Mouse (Mus musculus): ENCODE measurements at regions not wholly inside any gene's neighbourhood (a gene's known extent, or its start where the extent isn't known, plus 50 kb on each side); places are given as distances from the start of the nearest gene placed in this dataset.

- Histone ChIP-seq H3K36me3 (no peaks in the 10 kb centered on the region), H3K27ac (ENCODE audit: poor library complexity, severe bottlenecking) (no peak overlapping the region), H3K4me1 (replicated peaks) (0 out of 2 replicates have a peak, but pooled peaks cover 3% of the 10 kb centered on the region), H3K9me3 (replicated peaks) (peaks cover 10% of the 10 kb centered on the region; the same call in 1 of the 2 replicates), H3K4me2 (no peak overlapping the region), H3K9ac (no peak overlapping the region), H3K4me3 (no peak overlapping the region), H3K27me3 (replicated peaks) (no peaks in the 10 kb centered on the region)
- 81% methylated on average over 2 of the region's 2 CpGs for WGBS
- no peak for ATAC-seq (ENCODE audit: insufficient number of reproducible peaks, low FRiP score)
These were observed 173.2 kb downstream of the Kdr start for GRCm38 (mm10) chr5:75805011-75805410.

DNA sequence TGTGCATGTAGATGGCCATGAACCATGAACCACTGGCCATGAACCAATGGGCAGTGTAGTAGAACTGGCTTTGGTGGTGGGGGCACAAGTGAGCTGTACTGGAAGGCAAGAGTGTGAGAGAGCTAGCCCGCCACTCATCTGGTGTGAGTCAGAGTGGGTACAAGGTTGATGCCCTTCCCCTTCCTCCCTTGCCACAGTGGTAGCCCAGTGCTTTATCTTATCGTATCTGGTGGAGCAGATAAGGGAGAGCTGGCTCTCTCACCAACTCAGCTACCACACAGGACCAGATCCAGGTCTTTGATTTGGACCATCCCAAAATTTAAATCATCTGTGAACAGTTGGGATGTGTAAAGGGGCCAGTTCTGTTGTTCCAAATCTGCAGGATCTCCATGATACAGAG lies 173.9 kb downstream of the Kdr start:
- H3K4me3 ChIP-seq = no peak overlapping the region
- WGBS = 60% methylated on average over 2 of the region's 2 CpGs
- H3K9ac ChIP-seq = no peak overlapping the region
- no peak for ATAC-seq (ENCODE audit: insufficient number of reproducible peaks, low FRiP score)
- H3K4me1 ChIP-seq (replicated peaks) = 0 out of 2 replicates have a peak, but pooled peaks cover 7% of the 10 kb centered on the region
- H3K27ac ChIP-seq (ENCODE audit: poor library complexity, severe bottlenecking) = no peak overlapping the region
- peaks cover 10% of the 10 kb centered on the region; the same call in 1 of the 2 replicates for H3K9me3 ChIP-seq (replicated peaks)
- H3K36me3 ChIP-seq = no peaks in the 10 kb centered on the region
- no peaks in the 10 kb centered on the region for H3K27me3 ChIP-seq (replicated peaks)
- no peak overlapping the region for H3K4me2 ChIP-seq

- Histone ChIP-seq H3K9ac (no peak overlapping the region), H3K4me2 (no peak overlapping the region), H3K27me3 (replicated peaks) (no peaks in the 10 kb centered on the region), H3K36me3 (no peaks in the 10 kb centered on the region), H3K9me3 (replicated peaks) (peaks cover 10% of the 10 kb centered on the region; the same call in 1 of the 2 replicates), H3K27ac (ENCODE audit: poor library complexity, severe bottlenecking) (no peak overlapping the region), H3K4me1 (replicated peaks) (0 out of 2 replicates have a peak, but pooled peaks cover 7% of the 10 kb centered on the region), H3K4me3 (no peak overlapping the region)
- WGBS = 91% methylated on average over 2 of the region's 2 CpGs
- ATAC-seq (ENCODE audit: insufficient number of reproducible peaks, low FRiP score) = no peak
These were observed 175.2 kb downstream of the Kdr start for GRCm38 (mm10) chr5:75803012-75803411.

- Histone ChIP-seq H3K27me3 (replicated peaks) (no peaks in the 10 kb centered on the region), H3K36me3 (no peaks in the 10 kb centered on the region), H3K4me2 (no peak overlapping the region), H3K27ac (ENCODE audit: poor library complexity, severe bottlenecking) (no peak overlapping the region), H3K9ac (no peak overlapping the region), H3K9me3 (replicated peaks) (peaks cover 7% of the 10 kb centered on the region; the same call in 1 of the 2 replicates), H3K4me1 (replicated peaks) (0 out of 2 replicates have a peak, but pooled peaks cover 7% of the 10 kb centered on the region), H3K4me3 (no peak overlapping the region)
- WGBS = 52% methylated on average over 18 of the region's 18 CpGs
- no peak for ATAC-seq (ENCODE audit: insufficient number of reproducible peaks, low FRiP score)
These were observed 177.9 kb downstream of the Kdr start for GRCm38 (mm10) chr5:75800040-75800989.

- 76% methylated on average over 4 of the region's 4 CpGs for WGBS
These were observed 178.6 kb downstream of the Kdr start for GRCm38 (mm10) chr5:75799627-75800026.

DNA sequence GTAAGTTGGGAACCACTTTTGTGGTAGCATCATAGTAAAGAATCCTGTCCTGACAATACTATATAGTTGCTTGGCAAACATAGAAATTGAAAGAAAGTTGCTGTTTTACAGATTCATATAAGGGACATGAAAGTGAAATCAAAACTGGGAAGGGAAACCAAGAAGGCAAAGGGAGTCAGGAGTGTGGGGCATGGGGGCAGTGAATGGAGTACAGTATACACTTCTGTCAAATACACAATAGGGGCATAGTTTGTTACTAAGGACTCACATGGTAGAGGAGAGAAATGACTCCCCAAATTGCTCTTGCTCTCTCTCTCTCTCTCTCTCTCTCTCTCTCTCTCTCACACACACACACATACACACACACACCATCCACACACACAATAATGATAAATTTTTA lies 185.1 kb downstream of the Kdr start:
- ATAC-seq (ENCODE audit: insufficient number of reproducible peaks, low FRiP score) = no peak
- Histone ChIP-seq H3K36me3 (no peaks in the 10 kb centered on the region), H3K27me3 (replicated peaks) (0 out of 2 replicates have a peak, but pooled peaks cover 4% of the 10 kb centered on the region), H3K4me2 (no peak overlapping the region), H3K4me1 (replicated peaks) (no peaks in the 10 kb centered on the region), H3K9me3 (replicated peaks) (no peaks in the 10 kb centered on the region), H3K9ac (no peak overlapping the region), H3K27ac (ENCODE audit: poor library complexity, severe bottlenecking) (no peak overlapping the region), H3K4me3 (no peak overlapping the region)

More at GRCm38 (mm10) chr5:75799627-75800026, 178.6 kb downstream of the Kdr start:
- Histone ChIP-seq H3K27me3 (replicated peaks) (no peaks in the 10 kb centered on the region), H3K36me3 (no peaks in the 10 kb centered on the region), H3K4me2 (no peak overlapping the region), H3K27ac (ENCODE audit: poor library complexity, severe bottlenecking) (no peak overlapping the region), H3K9ac (no peak overlapping the region), H3K9me3 (replicated peaks) (peaks cover under 1% of the 10 kb centered on the region; the same call in 1 of the 2 replicates), H3K4me1 (replicated peaks) (0 out of 2 replicates have a peak, but pooled peaks cover 7% of the 10 kb centered on the region), H3K4me3 (no peak overlapping the region)
- ATAC-seq (ENCODE audit: insufficient number of reproducible peaks, low FRiP score) = no peak

GRCm38 (mm10) chr5:75791738-75792137 lies 186.5 kb downstream of the Kdr start:
- ATAC-seq (ENCODE audit: insufficient number of reproducible peaks, low FRiP score) = no peak
- no peak overlapping the region for H3K4me3 ChIP-seq
- H3K27me3 ChIP-seq (replicated peaks) = 0 out of 2 replicates have a peak, but pooled peaks cover 4% of the 10 kb centered on the region
- no peaks in the 10 kb centered on the region for H3K4me1 ChIP-seq (replicated peaks)
- no peak overlapping the region for H3K27ac ChIP-seq (ENCODE audit: poor library complexity, severe bottlenecking)
- H3K9me3 ChIP-seq (replicated peaks) = no peaks in the 10 kb centered on the region
- WGBS = 84% methylated on average over 8 of the region's 8 CpGs
- no peak overlapping the region for H3K4me2 ChIP-seq
- H3K9ac ChIP-seq = no peak overlapping the region
- H3K36me3 ChIP-seq = no peaks in the 10 kb centered on the region

- Histone ChIP-seq H3K4me3 (no peak overlapping the region), H3K27me3 (replicated peaks) (0 out of 2 replicates have a peak, but pooled peaks cover 4% of the 10 kb centered on the region), H3K27ac (ENCODE audit: poor library complexity, severe bottlenecking) (no peak overlapping the region), H3K4me1 (replicated peaks) (no peaks in the 10 kb centered on the region), H3K9ac (no peak overlapping the region), H3K9me3 (replicated peaks) (no peaks in the 10 kb centered on the region), H3K36me3 (no peaks in the 10 kb centered on the region), H3K4me2 (no peak overlapping the region)
- 64% methylated on average over 3 of the region's 3 CpGs for WGBS
- ATAC-seq (ENCODE audit: insufficient number of reproducible peaks, low FRiP score) = no peak
These were observed 190.2 kb downstream of the Kdr start for GRCm38 (mm10) chr5:75788087-75788486.

DNA sequence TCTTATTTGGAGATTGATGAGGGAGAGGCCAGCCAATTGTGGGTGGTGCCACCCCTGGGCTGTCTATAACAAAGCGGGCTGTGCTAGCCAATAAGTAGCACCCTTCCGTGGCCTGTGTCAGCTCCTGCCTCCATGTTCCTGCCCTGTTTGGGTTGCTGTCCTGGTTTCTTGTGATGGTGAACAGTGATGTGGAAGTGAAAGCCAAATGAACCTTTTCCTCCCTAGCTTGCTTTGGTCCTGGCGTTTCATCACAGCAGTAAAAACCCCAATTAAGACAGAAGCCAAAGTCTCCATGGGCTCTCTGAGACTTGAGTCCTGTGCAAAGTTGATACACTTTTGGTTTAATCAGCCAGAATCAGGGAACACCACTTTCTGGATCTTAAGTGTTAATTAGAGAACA lies 192.1 kb downstream of the Kdr start:
- no peak for ATAC-seq (ENCODE audit: insufficient number of reproducible peaks, low FRiP score)
- Histone ChIP-seq H3K4me3 (no peak overlapping the region), H3K27me3 (replicated peaks) (no peaks in the 10 kb centered on the region), H3K4me1 (replicated peaks) (no peaks in the 10 kb centered on the region), H3K4me2 (no peak overlapping the region), H3K9me3 (replicated peaks) (no peaks in the 10 kb centered on the region), H3K36me3 (no peaks in the 10 kb centered on the region), H3K27ac (ENCODE audit: poor library complexity, severe bottlenecking) (no peak overlapping the region), H3K9ac (no peak overlapping the region)
- WGBS = 81% methylated on average over 3 of the region's 3 CpGs

GRCm38 (mm10) chr5:75784998-75785593 lies 193.2 kb downstream of the Kdr start:
- no peak overlapping the region for H3K4me3 ChIP-seq
- H3K36me3 ChIP-seq = no peaks in the 10 kb centered on the region
- H3K4me2 ChIP-seq = no peak overlapping the region
- no peak for ATAC-seq (ENCODE audit: insufficient number of reproducible peaks, low FRiP score)
- H3K4me1 ChIP-seq (replicated peaks) = no peaks in the 10 kb centered on the region
- H3K9me3 ChIP-seq (replicated peaks) = no peaks in the 10 kb centered on the region
- H3K27me3 ChIP-seq (replicated peaks) = no peaks in the 10 kb centered on the region
- H3K9ac ChIP-seq = no peak overlapping the region
- no peak overlapping the region for H3K27ac ChIP-seq (ENCODE audit: poor library complexity, severe bottlenecking)
- WGBS = 70% methylated on average over 8 of the region's 8 CpGs

DNA sequence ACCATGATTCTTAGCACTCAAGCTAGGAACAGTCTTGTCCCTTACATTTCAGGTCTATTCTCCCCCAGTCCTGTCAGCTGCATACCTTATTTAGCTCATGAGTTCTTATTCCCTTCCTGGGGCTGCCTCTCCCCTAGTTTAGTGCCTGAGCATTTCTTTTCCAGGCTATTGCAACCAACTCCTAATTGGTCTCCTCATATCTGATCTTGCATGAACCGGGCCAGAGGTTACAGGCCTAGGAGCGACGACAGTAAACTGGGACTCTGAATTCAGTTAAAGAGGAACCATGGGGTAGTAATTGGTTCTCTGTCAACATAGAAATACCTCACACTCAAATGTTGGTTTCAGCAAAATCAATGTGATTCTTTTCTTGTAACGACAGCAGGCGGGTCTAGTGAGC lies 195.9 kb downstream of the Kit start:
- H3K4me1 ChIP-seq (replicated peaks) = peaks cover 5% of the 10 kb centered on the region; the same call in 1 of the 2 replicates
- no peak for ATAC-seq (ENCODE audit: insufficient number of reproducible peaks, low FRiP score)
- H3K27me3 ChIP-seq (replicated peaks) = no peaks in the 10 kb centered on the region; the same call in 1 of the 2 replicates
- H3K4me2 ChIP-seq = no peak overlapping the region
- H3K9ac ChIP-seq = no peak overlapping the region
- no peak overlapping the region for H3K27ac ChIP-seq (ENCODE audit: poor library complexity, severe bottlenecking)
- no peak overlapping the region for H3K4me3 ChIP-seq
- 78% methylated on average over 5 of the region's 5 CpGs for WGBS
- no peaks in the 10 kb centered on the region for H3K36me3 ChIP-seq
- peaks cover 4% of the 10 kb centered on the region; the same call in 1 of the 2 replicates for H3K9me3 ChIP-seq (replicated peaks)

Data from heart, embryonic 12.5 days (tissue).